Mouse (Mus musculus) urinary bladder, postnatal 14 days (tissue): ENCODE data around the gene Fbxw11.
A peak's percentile ranks its signal among the peaks of the same experiment; 100 is the strongest.

Source experiments
- DNase-seq: peaks from one replicate; pipeline ENCODE4 v3.0.0; 2021; ENCODE audit warnings: low spot score

Fbxw11 gene

GRCm38 (mm10) chr11:32623912-32624311 is 18.6 kb upstream of the Fbxw11 start:
- no peak for DNase-seq

- DNase-seq = peak; percentile 77
These were observed 16.8 kb upstream of the Fbxw11 start for GRCm38 (mm10) chr11:32625677-32626076.

DNA sequence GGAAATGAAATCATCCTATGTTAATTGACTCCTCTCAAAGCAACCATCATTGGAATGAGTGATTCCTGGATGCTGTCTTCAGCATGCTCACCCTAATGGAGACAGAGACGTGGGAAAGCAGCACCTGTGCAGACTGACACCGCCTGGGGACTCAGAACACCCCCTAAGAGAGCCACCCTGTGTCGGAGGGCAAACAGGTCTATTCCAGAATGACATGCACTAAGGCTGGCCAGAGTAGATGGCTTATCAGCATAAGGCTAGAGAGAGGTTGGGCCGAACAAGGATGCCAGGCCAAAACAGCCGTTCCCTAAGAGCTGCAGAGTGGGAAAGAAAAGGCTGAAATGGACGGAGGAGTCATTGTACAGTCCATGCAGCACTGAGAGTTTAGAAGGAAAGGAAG is 16.4 kb upstream of the Fbxw11 start:
- DNase-seq = no peak

DNA sequence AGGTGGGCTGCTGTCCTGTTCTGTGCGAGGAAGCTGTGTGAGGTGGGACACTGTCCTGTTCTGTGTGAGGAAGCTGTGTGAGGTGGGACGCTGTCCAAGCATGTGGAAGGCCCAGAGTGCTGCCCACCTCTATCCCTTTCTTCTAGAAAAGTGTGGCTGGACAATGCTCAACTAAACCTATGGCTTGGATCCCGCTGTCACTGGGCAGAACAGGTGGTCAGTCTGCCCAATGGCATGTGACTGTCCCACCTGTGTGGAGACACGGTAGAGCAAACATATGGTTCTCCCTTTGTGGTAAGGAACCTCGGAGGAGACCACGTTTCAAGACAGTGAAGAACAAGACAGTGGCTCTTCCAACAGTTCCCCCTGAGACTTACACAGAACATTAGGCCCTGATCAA is 14.6 kb upstream of the Fbxw11 start:
- no peak for DNase-seq

DNA sequence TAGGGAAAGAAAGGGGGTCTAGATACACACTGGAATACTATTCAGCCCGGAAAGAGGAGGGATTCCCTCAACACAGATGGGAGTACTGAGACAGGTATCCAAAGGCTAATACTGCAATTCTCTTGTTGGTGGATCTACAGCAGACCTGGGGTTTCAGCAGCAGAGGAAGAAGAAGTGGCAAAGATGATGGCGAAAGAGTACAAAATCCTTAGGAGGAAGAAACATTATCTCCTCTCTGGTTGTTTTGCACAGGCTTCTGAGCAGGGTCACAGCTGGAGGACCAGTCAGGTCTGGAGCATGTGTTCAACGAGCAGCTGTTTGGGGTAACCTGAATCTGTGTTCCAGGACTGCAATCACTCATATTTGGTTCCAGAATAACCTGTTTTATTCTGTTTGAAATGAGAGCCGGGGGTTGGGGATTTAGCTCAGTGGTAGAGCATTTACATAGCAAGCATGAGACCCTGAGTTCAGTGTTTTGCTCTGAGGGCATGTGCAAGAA is 12.8 kb upstream of the Fbxw11 start:
- DNase-seq = no peak

DNA sequence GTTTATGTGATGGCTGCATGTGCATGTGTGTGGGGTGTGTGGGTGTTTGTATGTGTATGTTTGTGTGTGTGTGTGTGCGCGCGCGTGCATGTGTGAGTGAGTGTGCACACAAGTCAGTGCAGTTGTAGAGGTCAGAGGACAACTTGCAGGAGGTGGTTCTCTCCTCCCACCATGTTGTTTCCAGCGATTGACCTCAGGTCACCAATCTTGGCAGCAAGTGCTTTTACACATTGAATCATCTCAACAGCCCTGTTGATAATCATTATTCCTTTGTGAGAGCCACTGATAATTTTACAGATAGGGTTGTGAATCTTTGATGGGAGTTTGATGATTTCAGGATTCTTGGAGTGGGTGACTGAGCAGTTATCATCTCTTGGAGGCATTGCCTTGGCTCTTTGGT is 9.9 kb upstream of the Fbxw11 start:
- no peak for DNase-seq

DNA sequence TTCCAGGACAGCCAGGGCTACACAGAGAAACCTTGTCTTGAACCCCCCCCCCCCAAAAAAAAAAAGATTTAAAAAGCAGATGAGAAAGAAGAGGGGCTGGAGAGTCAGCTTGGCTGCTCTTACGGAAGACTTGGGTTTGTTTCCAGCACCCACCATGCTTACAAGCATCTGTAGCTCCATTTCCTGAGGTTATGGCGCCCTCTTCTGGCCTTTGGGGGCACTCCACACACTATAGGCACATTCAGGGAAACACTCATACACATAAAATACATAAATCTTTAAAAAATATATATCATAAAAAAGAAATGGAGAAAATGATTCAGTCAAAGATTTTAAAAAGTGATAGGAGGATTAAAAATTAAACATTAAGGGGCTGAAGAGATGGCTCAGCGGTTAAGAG is 9.0 kb upstream of the Fbxw11 start:
- no peak for DNase-seq

DNA sequence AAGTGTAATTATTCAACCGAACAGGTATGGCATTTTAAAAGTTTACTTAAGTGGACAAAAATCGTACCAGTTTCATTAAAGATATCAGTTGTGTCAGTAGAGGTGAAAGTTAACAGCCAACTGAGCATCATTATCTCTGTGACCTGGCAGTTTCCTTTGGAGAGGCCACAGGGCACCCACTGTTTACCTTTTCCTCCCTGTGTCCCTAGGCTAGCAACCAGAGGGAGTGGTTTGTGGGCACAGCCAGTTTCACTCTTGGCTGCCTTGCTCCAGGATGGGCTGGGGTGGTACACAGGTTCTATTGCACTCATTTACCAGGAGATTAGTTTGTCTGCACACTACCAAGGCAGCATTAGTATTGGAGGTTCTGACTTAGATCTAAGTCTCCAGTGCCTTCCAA is 8.4 kb upstream of the Fbxw11 start:
- no peak for DNase-seq

- no peak for DNase-seq
These were observed 7.7 kb upstream of the Fbxw11 start for GRCm38 (mm10) chr11:32634842-32635241.

GRCm38 (mm10) chr11:32636275-32636674 is 6.2 kb upstream of the Fbxw11 start:
- DNase-seq = no peak

DNA sequence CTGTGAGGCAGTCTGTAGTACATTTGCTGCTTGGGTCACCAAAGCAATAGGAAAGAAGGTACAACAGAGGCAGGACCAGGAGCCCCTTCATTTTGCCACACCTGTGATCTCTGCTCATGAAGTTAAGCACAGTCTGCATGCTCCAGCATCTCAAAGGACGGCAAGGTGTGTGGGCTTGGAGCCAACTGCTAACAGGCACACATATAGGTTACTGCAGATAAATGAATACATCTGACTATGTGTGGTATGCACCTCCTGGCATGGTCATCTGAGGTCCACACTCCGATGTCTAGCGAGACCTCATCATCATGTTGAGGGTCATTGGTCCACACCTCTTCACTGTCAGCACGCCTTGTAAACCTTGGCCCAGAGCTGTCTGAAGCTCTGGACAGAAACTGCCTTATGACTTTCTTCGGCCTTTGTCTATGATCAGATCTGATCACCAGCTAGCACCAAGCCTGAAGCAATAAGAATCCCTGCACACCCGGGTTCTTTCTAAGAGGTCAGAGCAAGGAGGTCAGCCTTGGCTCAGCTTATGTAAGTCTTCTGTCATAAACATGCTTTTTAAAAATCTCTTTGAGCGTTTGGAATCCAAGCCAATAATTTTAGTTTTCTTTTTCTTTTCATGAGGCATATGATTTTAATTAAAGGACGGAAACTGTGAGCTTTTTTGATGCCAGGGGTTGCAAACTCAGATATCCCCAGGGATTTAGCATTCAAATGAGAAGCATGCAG is 3.8 kb upstream of the Fbxw11 start:
- DNase-seq = no peak

- no peak for DNase-seq
These were observed 1.9 kb upstream of the Fbxw11 start for GRCm38 (mm10) chr11:32640617-32641016.

DNA sequence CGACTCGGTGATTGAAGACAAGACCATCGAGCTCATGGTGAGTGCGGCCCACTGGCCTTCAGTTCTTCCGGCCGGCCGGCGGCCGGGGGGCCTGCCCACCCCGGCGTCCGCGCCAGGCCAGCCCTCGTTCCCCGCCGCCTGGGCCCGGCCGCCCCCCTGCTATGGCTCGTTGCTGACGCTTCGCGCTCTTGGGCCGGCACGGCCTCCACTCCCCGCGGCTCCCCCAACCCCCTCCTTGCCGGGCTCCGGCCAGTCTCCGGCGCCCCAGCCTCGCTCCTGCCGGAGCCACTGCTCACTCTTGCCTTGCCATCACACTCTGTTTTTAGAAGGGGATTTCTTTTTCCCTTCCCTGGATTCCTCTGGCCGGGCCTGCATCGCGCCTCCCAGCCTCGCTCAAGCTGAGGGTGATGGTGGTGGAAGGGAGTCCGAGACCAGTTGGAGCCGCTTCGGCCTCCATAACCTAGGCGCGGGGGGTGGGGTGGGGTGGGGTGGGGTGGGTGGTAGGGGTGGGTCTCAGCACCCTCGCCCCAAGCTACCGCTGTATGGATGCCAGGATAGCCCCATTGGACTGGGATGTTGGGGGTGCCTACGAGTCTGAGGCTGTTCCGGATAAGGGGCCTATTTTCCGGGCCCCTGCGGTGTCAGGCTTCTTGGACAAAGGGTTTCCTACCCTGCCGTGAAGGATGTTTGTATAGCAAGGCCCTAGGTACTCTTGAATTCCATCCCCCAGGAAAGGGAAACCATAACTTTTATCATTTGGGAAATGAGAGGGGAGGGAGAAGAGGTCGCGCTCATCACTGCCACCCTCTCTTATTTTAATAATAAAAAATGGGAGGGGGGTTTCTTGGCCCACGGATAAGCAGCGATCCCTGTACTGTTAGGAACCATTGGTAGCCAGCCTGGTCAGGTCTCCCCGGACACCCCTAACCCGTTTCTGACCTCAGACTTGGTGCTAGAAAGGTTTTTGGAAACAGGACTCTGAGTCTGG is 669 bp downstream of the Fbxw11 start:
- DNase-seq = peak; percentile 55

- DNase-seq = no peak
These were observed 1.5 kb downstream of the Fbxw11 start for GRCm38 (mm10) chr11:32644010-32644409.

DNA sequence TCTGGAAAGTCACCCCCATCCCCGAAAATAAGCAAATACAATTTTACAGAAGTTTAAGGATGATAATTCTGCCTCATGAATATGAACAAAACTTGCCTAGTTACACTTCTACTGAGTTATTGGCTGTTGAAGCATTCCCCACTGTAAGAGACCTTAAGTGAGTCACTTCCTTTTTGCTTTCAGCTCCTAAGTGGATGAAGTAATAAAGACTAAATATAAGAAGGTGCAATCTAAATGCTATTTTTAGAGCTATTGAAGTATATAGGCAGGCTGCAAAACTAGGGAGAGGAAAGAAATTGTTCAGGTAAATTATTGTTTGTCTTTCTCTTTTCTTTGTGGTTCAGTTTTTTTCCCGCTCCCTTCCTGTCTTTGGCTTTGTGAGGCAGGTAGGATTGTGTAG is 4.7 kb downstream of the Fbxw11 start:
- no peak for DNase-seq

DNA sequence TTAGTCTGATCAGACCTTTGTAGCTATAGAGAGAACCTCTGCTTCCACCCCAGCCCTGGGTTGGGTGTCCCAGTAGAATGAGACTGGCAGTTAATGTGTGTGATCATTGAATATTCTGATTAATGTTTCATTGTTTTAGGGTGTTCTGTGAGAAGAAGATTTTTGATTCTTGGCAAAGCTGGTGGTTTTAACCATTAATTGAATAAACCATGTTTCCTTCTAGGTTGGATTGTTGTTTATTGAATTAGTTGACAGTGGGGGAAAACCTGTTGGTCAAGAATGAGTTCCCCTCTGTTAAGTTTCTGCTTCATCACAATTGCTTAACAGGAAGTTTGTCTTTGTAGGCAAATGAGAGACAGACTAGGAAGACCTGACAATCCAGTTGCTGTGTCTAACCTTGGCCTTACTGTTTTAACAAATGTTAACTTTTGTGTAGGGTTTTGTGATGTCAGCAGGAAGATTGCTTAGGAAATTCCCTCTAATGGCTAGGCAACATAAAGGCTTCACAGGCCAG is 7.8 kb downstream of the Fbxw11 start:
- DNase-seq = no peak

GRCm38 (mm10) chr11:32650893-32651590 is 8.5 kb downstream of the Fbxw11 start:
- no peak for DNase-seq

DNA sequence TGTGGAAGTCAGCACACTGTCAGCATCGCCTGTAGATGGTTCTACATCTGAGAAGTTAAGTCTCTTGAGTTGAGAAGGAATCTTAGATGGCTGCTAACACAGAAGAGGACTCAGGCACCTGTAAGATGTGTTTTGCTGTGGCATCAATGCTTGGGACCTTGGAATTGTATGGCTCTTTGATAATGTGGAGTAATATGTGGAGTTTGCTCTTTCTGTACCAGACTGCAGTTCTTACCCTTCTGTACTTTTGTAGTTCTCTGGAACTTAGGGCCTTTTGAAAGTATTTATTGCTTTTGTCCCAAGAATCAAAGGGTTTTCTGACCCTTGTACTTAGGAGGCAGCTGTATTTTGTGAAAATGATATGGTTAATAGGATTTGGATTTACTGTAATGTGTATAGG is 9.2 kb downstream of the Fbxw11 start:
- DNase-seq = no peak

DNA sequence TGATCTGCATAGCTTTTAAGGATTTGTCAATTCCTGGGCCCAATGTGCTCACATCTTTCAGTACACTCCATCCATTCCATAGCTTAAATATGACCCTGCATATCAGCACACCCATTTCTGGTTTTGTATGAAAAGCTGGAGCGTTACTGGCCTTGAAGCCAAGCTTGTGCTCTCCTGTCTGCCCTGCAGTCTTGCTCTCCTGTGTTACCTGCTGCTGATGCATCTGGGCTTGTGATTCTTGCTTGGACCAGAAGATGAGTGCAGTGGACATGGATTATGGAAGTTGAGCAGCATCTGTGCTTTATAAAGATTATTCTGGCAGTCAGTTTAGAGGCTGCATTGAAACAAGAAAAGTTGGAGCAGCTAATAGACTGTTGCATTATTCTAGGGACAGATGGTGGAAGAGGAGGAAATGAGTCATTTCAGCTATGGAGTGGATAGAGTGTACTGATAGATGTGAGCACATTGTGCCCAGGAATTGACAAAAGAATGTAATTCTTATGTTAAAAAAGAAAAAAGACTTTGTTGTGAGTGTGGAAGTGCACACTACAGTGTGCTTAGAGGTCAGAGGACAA is 19.6 kb downstream of the Fbxw11 start:
- no peak for DNase-seq

DNA sequence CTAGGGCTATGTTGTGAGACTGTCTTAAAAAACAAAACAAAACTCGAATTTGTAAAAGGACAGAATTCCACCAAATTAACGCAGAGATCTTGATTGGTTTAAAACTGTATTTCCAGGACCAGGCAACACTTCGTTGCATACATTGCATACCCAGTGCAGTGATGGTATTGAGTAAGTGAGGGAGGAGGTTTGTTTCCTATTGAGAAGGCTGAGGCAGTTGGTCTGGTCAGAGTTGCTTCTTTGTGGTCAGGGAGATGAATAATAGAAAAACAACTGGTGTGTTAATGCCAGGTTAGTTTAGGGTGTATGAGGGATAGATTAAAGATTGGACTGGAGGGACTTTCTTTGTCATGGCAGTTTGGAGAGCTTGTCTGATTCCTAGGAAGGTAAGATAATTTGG is 23.1 kb downstream of the Fbxw11 start:
- DNase-seq = no peak

GRCm38 (mm10) chr11:32666983-32667382 is 24.5 kb downstream of the Fbxw11 start:
- DNase-seq = no peak

GRCm38 (mm10) chr11:32671480-32671879 is 29.0 kb downstream of the Fbxw11 start:
- no peak for DNase-seq
